Mouse (Mus musculus) frontal cortex, postnatal 36 days (tissue): ENCODE results near the gene Nup153.

Experiments used
- DNase-seq, 2 experiments: peaks; one replicate each; pipeline ENCODE4 v3.0.0; 2022; ENCODE audit warnings: low spot score in 2 of 2

The Nup153 gene

DNA sequence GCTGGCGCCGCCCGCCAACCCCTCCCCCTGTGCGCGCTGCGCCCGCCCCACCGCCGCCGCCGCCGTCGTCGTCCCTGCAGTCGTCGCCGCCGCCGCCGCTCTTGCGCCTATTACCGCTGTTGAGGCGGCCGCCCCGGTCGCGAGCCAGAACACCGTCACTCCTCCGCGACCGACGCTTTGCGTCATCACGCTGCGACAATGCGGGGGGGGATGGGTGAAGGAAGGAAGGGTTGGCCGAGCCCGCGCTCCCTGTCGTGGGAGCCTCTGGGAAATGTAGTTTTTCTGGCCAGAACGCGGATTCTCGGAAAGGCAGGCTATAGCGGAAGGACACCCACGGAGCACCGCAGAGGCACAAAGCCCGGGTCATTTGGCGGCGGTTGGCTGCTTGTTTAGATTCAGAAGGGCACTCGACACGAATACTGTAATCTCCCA lies at the start of gene Nup153:
Nup153 (minus strand) TSS at position 104 of the 432 bp plus-strand sequence.
- DNase-seq, result peak; percentile 100

DNA sequence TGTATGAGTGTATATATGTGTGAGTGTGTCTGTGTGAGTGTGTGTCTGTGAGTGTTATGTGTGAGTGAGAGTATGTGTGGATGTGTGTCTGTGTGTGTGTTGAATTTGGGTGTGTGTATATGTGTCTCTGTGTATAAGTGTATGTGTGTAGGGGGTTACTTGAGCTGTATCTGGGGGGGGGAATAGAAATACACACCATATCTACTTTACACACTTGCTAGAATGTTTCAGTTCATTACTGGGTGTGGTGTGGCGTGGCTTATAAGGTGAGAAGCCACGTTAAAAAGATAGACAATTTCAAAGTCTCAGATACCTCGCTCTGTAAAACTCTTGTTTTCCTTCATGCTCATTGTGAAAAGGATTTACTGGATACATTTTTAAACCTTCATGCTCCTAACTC lies 49.7 kb upstream of the Nup153 start:
- no peak for DNase-seq

DNA sequence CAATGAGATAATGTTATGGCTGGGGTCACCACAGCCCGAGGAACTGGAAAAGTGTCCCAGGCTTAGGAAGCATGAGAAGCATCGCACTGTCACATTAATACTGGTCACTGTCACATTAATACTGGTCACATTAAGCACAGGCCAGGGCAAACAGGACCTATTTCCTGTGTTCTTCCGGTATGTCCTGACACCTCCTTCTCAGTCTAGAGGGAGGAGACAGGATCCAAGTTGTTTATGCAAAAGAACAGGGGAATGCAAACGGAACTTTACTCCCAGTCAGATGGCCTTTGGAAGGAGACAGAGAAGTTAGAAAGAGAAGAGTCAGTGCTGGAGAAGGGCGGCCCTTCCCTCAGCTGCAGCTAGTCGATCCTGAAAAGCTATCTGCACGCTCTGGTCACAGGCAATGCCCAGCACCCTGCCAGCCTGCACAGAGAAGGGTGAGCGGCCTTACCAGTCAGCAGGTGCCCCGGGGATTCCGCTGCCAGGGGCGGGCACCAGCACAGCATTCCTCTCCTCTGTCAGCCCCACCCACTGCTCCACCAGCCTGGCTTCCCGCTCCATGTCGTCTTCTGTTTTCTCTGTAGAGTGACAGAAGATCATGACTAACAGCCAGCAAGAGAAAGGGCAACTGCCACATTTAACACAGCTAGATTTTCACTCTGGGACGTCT lies 49.0 kb upstream of the Nup153 start:
- no peak for DNase-seq

DNA sequence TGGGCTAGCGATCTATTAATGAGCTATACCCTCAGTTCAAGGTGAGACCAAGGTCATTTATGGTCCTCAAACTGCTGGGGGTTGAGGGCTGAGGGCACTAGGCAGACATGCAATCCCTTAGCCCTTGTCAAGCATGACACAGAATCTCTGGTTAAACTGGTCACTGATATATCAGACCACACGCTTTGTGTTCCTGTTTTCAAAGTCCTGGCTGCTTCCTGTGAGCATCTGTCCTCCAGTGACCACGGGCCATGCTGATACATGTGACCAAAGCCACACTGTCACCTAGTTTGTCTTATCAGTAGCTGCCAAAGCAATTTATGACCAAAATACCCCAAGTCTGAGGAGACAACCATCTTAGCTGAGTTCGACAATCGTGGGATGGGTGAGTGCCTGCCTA lies 47.3 kb upstream of the Nup153 start:
- no peak for DNase-seq

DNA sequence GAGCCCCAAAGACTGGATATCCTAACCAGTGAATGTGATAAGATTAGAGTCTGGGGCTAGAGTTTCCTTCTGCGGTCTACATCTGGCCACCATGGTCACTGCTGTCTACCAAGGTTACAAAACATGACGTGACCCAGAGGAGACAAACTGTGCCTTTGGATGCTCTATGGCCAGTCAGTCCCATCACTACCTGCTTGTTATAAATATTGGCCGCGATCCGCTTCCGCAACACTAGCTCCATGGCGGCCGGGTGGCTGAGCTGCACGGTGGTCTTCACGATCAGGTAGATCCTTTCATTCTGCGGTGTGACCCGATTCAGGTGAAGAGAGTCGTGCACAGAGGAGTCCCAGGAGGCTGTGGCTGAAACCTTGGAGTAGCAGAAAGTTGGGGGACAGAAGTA lies 44.8 kb upstream of the Nup153 start:
- DNase-seq, result no peak

DNA sequence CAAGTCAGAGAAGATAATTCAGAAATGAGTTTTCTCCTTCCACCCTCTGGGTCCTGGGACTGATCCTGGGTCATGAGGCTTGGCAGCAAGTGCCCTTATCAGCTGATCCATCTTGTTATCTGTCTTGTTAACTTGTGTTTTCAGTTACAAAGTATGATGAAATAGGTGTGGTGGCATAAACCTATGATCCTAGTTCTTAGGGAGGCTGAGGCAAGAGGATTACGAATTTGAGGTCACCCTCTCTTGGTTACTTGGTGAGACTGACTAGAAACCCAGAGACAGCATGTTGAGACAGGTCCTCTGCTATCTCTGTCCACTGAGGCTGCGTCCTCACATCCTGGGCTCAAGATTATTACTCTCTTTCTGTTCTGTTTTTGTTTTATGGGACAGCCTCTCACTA lies 37.6 kb upstream of the Nup153 start:
- DNase-seq, result no peak

DNA sequence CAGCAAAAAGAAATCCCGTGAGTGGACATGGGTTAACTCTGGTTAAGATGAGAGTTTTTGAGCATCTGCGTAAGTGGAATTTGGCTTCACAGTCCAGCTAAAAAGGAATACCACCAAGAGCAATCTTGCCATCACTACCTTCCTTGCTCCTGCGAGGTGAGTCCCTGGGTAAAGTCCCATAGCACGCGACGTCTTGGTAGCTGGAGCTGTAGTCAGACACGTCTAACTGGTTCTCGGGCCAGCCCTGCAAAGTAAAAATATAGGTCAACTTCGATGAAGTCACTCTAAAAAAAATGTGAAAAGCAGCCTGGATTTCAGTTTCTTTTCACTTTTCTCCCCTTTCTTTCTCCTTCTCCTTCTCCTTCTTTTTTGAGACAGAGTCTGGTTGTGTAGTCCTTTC lies 35.5 kb upstream of the Nup153 start:
- no peak for DNase-seq

DNA sequence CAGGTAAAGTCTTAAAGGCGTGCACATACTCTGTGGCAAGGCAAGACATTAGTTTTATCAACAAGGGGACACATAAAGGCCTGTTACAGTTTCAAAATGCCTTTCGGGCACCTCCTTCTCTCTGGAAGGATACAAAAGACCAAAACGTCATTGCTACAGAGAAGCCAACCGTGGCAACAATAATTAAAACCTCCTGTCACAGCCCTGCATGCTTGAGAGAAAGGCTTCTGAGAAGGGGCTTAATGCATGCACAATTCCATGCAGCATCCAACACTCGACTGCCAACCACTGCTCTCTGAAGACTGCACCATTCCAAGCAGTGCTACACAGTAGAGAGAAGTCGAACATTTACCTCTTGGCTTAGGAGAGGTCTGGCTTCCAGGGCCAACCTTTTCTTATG lies 33.2 kb upstream of the Nup153 start:
- no peak for DNase-seq

DNA sequence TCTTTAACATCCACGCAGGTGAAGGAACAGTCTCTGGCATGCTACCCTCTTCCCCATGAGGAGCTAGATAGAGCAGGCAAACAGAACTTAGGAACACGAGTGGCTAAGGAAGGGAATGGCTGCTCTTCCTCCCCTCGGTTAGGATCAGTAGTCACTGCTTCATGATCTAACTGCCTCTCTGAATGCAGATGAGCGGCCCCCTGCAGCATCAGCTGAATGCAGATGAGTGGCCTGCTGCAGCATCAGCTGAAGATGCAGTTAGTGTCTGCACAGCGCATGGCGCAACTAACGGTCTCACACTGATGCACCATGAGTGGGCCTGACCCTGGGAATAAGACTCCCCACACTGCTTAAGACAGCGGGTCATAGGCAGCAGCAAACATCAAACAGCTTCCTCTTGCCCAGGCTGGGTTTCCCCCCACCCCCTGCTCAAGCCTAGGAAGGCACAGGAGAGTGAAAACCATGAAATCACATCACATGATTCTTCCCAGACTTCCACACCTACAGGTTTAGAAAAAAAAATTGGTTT lies 31.6 kb upstream of the Nup153 start:
- DNase-seq, result no peak

DNA sequence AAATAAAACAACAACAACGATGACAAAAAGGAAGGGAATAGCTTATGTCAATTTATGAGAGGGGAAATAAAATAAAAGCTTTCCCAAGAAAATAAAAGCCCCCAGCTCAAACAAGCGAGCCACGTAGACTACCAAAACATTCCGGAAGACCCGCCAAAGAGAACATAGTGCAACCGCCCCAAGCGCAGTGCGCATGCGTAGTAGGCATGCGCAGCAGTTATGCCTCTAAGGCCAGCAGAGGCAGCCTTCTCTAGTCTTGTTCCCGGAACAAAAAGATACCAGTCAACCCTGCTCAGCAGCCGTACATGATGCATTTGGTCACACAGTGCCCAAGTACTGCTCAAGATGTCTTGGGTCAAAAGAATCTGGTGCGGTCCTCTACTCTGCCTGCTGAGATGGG lies 30.9 kb upstream of the Nup153 start:
- no peak for DNase-seq

DNA sequence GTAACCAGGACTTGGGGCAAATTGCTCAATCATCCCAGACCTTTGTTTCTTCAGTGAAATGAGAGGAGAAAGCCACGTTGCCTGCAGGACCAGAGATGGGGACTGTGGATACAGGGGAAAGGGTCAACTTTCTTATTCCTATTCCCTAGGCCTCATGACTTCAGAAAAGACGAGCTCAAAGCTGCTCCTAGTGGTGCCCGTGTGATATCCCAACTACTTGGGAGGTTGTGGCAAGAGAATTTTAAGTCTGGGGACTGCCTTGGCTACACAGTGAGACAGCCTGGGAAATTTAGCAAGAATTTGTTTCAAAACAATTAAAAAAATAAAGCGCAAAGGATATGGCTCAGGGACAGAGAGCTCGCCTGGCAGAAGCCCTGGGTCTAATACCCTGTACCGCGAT lies 30.2 kb upstream of the Nup153 start:
- DNase-seq, result no peak

DNA sequence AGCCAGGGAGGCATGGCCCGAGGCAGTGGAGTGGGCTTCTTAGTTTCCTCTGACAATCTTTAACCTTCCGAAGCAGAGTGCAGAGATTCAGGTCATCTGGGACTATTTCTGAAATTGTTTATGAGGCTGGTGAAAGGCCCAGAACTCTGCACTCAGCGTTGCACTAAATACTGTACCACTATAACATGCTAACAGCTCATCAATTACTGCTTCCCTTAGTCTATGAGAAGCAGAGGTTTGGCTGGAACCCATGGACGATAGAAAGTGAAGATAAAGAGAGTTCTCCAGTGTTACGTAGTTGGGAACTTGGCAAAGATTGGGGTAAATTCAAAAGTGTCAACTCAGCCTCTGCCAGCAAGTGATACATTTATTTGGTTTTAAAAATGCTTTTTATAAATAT lies 25.6 kb upstream of the Nup153 start:
- DNase-seq, result no peak

DNA sequence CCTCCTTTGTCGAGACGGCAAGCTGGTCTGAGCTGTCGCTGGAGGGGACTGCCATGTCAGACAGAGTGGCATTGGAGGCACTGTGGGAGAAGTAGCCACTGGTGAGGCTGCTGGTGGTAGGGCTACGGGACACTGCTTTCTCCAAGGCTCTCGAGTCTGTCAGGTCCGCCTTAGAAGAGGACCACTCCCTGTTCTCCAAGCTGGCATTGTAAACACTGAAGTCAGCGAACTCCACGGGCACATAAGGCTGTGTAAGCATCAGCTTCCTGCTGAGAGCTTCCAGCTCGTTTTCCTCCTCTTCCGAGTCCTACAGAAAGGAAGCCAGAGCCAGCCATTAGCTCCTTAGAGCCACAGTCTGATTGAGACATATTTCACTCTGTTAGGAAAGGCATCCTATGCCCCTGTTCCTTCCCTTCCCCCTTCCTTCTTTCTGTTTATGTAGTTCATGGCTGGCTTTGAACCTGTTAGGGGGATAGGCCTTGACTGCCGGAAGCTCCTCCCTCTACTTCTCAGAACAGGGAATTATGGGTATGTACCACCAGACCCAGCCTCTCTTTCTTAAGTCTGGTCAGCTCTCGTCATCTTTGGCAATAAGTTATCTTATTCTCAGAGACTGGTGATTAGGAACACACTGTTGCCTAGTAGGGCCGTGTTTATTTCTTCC lies 25.0 kb upstream of the Nup153 start:
- no peak for DNase-seq

DNA sequence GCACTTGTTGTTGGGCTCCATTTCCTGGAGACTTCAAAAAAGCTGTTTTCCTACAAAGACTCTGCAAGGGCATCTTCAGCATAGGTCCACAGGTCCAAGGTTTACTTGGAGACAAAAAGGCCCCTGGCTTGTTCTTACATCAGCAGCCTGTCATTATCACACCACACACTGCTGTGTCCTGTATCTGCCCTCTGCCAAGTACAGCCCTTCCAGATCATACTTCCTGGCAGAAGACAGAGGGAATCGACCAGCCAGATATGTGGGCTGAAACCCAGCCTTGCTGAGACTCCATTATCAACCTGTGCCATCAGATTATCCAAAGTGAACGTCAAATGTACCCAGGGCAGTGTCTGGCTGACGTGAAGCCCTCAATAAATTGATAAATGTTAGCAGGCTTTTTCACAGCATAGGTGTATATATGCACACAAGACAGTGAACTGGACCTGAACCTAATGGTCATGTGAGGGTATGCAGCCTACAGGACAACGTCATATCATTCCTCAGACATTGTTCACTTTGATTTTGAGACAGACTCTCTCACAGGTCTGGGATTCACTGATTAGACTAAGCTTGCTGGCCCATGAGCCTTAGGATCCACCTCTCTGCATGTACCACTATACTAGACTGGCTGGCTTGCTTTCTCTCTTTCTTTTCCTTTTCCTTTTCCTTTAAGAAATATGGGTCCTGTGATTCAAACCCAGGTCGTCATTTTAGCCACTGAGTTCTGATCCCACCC lies 20.6 kb upstream of the Nup153 start:
- DNase-seq, result no peak

DNA sequence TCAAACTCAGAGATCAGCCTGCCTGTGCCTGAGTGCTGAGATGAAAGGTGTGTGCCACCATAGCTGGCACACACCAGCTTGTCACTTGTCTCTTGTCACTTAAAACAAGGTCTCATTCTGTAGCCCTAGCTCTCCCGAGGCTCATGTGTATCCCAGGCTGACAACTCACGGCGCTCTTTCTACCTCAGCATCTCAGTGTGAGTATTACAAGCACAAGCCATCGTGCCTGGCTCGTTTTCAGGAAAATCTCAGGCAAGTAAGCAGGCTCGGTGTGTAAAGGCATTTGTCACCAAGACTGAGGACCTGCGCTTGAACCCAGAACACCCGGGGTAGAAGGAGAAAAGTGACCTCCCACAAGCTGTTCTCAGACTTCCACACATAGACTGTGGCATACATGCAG lies 16.1 kb upstream of the Nup153 start:
- DNase-seq, result no peak

DNA sequence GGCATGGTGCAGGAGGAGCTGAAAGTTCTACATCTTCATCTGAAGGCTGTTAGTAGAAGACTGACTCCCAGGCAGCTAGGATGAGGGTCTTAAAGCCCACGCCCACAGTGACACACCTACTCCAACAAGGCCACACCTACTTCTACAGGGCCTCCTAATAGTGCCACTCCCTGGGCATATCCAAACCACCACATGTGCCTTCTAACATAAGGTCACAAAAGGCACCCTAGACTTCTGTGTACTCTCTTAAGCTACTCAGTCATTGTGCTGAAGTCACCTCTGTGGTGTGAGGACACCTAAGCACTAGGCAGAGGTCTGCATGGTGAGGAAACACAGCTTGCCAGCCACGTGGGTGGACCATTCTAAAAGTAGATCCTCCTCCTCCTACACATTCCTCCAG lies 14.6 kb upstream of the Nup153 start:
- peak in 1 of 2 experiments; percentile 19 for DNase-seq

DNA sequence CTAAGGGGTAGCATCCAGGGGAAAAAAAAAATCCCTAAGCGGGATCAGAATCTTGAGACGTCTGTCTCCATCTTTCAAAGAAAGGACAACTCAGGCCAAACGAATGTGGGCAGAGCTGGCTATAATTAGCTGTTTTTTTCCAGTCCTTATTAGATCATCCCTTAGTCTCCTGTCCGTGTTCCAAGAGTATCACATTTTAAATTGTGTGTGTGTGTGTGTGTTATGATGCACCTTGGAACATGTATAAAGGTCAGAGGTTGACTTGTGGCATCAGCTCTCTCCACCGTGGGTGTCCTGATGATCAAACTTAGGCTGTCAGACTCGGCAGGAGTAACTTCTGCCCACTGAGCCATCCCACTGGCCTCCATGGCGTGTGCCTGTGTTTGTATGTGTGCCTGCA lies 11.7 kb upstream of the Nup153 start:
- DNase-seq, result no peak

DNA sequence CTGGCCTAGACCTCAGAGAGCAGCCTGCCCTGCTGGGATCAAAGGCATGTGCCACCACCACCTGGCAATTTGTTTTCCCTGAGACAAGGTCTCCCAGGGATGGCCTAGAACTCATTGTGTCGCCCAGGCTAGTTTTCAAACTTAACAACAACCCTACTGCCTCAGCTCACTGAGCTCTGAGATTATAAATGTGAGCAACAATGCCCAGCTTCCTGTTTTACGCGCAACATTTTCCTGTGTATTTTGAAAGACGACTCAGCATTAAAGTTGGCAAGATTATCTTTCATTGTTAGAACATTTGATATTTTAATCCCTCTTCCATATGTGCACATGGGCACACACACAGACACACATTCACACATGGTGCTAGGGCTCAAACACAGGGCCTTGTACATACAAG lies 9.7 kb upstream of the Nup153 start:
- DNase-seq, result no peak

DNA sequence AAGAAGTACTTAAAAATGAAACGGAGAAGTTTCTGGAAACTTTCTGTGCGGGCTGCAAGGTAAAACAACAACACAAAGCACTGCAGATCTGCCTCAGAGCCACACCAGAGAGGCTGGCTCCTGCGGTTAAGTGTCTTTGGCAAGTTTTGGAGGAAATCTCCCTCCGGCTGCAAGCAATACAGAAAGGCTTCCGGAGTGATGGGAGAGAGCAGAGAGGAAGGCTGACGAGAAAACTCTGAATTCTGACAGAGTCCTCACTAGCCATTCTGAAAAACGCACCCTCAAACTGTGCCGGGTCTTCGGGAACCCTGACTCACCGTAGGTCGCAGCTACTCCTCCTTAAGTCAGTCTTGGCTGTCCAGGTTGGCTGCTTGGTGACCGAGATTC lies 8.7 kb upstream of the Nup153 start:
- DNase-seq, result no peak

DNA sequence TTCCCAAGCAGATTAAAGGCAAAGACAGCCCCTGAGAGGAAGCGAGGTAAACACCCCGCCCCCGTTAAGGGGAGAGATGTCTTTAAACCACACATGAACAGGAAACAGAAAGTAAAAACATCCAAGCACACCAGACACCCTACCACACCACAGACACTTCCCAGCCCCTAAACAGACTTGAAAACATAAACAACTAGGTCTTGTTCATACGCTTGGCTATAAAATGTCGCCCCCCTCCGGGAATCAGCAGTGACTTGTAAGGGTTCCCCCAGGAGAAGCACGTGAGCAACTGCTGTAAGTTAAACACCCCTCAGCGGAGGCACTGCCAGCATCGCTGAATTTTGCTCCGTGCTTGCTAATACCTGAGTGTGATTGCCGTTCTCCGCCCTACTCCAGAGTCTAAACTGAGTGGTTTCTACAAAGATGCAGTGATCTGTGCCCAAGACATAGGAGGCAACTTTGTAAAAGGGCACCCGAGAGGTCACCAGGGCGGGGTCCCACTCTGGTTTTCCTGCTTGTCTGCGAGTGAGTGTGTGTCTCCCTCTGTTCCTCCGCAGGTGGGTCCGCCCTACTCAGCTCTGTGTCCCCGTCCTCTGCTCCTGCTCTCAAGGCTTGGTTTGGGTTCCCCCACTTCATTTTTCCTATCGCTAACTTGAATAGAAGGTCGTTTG lies 8.2 kb upstream of the Nup153 start:
- peak; percentile 19 to 26 for DNase-seq

DNA sequence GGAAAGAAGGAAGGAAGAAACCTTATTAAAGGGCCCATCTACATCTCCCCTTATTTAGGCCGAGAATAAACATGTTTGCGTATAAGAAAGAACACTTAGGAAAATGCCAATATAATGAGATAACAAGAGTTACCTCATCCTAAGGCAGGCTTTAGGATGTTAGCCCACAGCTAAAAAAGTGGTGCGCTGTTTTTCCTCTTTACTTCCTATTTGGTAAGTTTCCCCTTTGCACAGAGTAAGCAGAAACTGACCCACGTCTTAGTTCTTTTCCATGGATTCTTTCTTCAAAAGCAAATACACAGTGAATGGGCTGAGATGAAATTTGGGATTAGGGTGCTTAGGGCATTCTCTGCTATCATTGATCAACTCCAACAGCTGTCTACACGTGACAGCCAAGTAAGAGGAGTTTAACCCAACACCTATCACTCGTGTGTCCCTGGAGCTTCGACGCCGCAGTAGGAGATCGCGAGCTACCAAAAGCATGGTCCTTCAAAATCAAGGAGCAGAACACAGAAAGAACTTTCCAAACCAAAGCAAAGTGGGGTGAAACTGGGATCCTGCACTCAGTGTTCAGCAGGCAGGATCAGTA lies 7.6 kb upstream of the Nup153 start:
- DNase-seq, result no peak

DNA sequence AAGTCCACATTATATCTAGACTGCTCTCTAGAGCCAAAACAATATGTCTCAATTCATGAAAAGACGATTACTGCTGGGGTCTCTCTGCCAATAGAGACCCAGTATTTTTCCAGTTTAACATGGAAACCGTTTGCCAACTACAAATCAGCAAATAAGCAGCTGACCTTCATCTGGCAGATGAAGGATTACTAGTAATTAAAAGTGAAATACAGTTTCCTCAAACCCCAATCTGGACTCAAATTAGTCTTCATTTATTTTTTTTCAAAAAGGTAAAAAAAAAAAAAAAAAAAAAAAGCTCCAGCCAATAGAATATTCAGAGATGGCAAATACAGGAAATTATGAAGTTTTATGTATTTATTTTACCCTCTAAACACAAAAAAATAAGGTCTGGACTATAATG lies 2.3 kb upstream of the Nup153 start:
- no peak for DNase-seq
